Mouse (Mus musculus): ENCODE data around the gene Olfr312.

DNA sequence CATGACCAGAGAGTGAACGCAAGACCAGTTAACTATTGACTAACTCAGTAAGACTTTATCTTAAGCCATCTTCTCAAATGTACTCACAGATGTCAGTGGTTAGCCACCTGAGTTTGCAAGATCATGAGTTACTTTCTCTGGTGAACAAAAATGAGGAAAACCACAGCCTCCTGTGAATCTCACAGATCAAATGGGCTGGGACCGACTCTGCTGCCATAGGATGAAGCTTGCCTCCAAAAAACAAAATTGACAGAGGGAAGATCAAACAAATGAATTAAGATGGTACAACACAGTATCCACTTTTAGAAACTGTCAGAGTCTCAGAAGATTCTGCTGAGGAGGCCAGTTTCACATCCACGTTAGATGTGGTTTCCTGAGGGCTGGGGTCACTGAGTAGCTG, 727 bp downstream of the Olfr312 start:
- TF ChIP-seq POLR2A (IDR thresholded peaks at IDR 0.05; ENCODE audit: low read depth, low read length) (no peak), CTCF (conservative IDR thresholded peaks at IDR 0.05; ENCODE audit: insufficient read depth, insufficient read length, low read depth, low read length) (no peak)

Data from kidney, adult 2 months (tissue).